Mouse (Mus musculus) v-Abl transformed pro-B cells (cell line): ENCODE data around the gene Rsl1.
"Not testable (repeated sequence)": the region's sequence is repeated elsewhere in the genome, so short reads cannot be mapped to it uniquely, and the experiment has no call there.

Experiments used
- in situ Hi-C, 2 experiments: fragments of 400-800 bp; cut with MboI; formaldehyde crosslinking; loops; one replicate each; pipeline ENCODE4 v1.15.1; 2025; ENCODE audit not compliant: unreplicated experiment in 2 of 2

The Rsl1 gene

DNA sequence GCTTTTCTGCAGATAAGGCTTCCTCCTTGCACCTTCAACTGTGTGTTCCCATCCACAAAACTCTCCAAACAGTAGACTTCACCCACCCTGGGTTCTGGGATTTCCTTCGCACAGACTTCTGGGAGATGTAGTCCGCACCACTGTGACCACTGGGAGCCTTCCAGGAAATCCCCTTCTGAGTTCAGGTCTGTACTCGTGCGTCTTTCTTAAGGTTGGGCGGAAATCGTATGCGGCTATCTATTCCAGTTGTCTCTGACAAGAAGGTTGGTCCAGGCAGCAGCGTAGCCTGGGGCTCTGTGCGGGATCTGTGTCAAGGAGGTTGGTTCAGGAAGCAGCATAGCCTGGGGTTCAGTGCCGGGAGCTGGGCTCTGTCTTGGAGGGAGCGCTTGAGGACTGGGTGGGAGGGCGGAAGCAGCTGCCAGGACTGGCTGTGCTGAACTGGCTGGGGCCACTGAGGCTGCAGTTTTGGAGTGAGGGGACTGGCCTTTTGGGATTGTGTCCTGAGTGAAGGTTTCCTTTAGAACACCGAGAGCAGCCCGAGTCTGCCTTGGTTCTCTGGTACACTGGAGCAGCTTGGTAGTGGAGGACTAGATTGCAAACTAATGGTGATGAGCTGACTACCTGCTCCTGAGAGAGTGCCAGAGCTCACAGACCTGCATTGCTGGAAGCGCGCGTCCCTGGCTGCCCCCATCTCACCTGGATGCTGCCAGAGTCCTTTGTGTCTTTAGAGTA lies at the start of gene Rsl1:
TSS of gene Rsl1 (plus strand) at position 192 of the 732 bp plus-strand sequence.
- in situ Hi-C loops, result not testable (repeated sequence)

DNA sequence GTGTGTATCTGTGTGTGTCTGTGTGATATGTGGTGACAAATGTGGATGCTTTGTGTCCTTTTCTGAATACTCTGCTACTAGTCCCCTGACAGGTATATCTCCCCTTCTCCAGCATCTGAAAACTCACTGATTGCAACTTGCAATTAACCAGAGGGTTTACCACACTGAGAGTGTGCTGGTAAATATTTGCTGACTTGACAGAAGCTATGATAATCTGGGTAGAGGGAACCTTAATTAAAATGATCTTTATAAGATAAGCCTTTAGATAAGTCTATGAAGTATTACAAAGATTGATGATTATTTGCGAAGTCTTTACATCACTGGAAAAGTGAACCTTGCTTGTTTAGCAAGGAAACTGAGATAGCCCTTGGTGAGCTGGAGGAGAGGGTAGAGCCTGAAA lies 48.5 kb upstream of the Rsl1 start:
- in situ Hi-C loops, result loop anchor here in 1 of 2 experiments (10.0 to 25.0 kb wide), 3 partner anchors 180 to 1463 kb away; partner anchors contain the start of genes 1700001L19Rik, Fastkd3, Mtrr and Zfp457

DNA sequence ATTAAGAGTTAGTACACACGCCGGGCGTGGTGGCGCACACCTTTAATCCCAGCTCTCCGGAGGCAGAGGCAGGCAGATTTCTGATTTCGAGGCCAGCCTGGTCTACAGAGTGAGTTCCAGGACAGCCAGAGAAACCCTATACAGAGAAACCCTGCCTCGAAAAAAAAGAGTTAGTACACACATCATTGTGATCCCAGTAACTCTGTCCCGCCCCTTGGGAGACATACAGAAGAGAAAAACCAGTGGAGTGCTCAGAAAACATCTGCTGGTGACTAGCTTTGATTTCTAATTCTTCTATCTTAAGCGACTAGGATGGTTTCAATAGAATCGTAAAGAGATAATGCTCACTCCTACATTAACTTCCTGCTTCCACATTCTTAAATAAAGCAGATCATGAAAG lies 45.5 kb upstream of the Rsl1 start:
- in situ Hi-C loops, result loop anchor here in 1 of 2 experiments (10.0 kb wide), 1 partner anchor 177 kb away; the partner anchor contains the start of gene Zfp457

DNA sequence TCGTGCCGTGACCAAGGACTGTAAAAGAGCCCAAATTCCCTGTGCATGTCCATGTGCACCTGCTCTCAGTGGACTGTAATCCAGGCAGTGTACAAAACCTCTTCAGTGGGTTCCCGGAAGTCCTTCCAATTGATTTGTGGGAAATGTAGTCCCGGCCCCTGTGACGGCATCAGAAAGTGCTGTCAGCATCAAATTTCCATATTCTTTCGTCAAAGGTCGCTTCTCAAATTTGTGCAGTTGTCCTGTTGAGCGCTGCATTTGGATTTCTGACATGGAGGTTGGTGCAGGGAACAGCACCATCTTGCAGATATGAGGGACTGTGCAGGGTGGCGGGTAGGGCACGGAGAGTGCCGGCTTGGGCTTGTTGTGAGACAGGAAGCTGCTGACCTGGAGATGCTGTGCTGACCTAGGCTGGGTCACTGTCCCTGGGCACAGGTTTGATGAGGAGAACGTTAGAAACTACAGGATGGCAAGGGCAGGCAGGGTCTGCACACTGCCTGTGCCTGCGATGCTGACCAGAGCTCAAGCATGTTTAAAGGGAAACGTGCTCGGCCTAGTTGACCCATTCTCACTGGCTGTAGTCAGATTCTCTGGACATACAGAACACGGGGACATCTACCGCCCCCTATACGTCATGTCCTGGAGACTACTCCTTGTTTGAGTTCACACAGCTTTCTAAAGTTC lies 44.8 kb upstream of the Rsl1 start:
- in situ Hi-C loops, result loop anchor here in 1 of 2 experiments (10.0 kb wide), 1 partner anchor 177 kb away; the partner anchor contains the start of gene Zfp457

DNA sequence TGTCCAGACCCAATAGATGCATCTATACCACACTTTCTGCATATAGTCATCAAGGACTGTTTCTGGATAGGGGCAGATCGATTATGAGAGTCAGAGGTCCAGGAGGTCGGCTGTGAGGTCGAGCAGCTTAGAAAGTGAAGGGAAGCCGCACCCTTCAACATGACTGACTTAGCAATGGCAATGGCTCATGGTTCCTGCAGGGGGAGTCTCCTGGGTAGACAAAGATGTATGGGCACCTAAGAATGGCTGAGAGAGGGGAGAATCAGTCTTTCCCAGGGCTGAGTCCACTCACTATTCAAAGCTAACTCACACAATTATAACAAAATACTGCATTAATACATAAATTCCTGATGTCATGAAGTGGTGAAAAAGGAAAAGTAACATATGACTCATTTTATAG lies 6.9 kb upstream of the Rsl1 start:
- in situ Hi-C loops, result not testable (repeated sequence)

DNA sequence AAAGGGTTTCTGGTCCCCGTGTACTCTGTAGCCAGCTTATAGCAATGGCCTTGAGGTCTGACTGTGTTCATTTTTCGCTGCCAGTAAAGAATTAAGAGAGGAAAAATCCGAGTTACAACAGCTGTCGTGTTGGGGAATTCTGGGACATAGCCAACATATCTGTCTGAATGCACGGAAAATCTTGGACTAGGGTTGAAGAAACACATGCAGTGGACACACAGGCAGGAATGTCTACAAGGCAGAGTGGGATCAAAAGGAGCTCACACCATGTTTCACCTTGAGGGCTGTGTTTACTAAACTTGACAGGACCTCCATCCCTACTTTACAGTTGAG lies 707 bp downstream of the Rsl1 start:
- in situ Hi-C loops, result no loop called here

DNA sequence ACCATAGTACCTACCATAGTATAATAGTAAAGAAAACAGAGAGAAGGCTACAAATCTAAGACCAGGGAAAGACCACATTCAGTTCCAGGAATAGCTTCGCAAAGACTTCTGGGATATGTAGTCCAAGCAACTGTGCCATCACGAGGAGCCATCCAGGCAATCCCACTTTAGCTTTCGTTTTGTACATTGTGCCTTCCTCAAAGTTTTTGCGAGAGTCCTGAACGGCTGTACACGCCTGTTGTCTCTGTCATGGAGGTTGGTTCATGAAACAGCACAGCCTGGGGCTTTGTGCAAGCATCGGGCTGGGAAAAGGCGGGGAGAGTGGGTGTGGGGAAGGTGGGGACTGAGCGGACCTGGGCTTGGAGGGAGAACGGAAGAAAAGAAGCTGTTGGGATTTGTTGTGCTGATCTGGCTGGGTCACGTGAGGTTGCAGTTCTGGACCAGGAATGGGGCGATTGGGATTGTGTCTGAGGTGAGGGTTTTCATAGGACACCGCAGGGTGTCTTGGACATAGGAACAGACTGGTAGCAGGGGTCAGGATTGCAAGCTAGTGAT lies 21.4 kb downstream of the Rsl1 start, which contains the start of gene Zfp455:
TSS of gene Zfp455 (plus strand) at position 167 of the 555 bp plus-strand sequence.
- in situ Hi-C loops, result no loop called here

DNA sequence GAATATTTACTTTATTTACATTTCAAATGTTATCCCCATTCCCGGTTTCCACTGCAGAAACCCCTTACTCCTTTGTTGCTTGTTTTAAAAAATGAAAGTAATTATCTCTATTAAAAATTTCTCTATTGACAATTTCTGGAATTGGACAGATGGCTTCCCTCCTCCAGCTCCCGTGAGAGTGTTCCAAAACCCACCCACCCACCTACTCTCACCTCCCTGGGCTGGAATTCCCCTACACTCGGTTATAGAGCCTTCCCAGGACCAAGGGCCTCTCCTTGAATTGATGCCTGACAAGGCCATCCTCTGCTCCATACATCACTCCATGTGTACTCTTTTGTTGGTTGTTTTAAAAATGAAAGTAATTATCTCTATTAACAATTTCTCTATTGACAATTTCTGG lies 28.7 kb downstream of the Rsl1 start:
- in situ Hi-C loops, result no loop called here

DNA sequence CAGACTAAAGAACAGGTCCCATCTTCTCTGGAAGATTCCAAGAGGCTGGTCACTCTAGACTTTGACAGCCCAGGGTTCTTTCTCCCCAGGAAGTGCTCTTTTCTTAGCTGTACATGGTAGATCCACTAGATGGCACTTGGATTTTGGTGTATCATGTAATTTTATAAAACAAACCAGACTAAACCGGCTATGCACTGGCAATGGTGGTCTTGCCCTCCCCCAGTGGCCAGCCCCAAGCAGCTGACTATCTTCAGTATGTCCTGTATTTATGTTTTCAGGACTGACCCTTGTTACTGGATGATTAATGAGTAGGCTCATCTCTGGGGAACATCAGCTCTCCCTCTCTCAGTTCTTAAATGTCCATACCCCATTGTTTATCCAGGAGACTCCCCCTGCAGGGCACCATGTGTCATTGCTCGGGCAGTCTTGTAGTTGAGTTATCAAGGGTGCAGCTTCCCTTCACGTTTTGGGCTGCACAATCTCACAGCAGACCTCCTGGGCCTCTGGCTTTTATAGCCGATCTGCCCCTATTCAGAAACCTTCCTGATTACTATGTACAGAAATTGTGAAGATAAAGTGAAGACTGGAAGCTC lies 41.1 kb downstream of the Rsl1 start:
- in situ Hi-C loops, result no loop called here
